Mouse (Mus musculus) thymus, adult 2 months (tissue): ENCODE measurements around the gene Zfp329.

Experiments used
- CTCF ChIP-seq: fragments of 200-500 bp; IDR thresholded peaks from 2 replicates; pipeline ENCODE4 v1.5.1; 2012; ENCODE audit warnings: mild to moderate bottlenecking, control low read depth, low read length, moderate library complexity, borderline replicate concordance; ENCODE audit not compliant: control insufficient read depth, poor library complexity, insufficient read depth; ENCODE audit errors: extremely low read depth
- POLR2A ChIP-seq: fragments of 200-500 bp; IDR thresholded peaks from 2 replicates; pipeline ENCODE4 v1.6.1; 2012; ENCODE audit warnings: mild to moderate bottlenecking, low read length, control low read depth, moderate library complexity; ENCODE audit not compliant: control insufficient read depth, poor library complexity, insufficient read depth; ENCODE audit errors: extremely low read depth

DNA sequence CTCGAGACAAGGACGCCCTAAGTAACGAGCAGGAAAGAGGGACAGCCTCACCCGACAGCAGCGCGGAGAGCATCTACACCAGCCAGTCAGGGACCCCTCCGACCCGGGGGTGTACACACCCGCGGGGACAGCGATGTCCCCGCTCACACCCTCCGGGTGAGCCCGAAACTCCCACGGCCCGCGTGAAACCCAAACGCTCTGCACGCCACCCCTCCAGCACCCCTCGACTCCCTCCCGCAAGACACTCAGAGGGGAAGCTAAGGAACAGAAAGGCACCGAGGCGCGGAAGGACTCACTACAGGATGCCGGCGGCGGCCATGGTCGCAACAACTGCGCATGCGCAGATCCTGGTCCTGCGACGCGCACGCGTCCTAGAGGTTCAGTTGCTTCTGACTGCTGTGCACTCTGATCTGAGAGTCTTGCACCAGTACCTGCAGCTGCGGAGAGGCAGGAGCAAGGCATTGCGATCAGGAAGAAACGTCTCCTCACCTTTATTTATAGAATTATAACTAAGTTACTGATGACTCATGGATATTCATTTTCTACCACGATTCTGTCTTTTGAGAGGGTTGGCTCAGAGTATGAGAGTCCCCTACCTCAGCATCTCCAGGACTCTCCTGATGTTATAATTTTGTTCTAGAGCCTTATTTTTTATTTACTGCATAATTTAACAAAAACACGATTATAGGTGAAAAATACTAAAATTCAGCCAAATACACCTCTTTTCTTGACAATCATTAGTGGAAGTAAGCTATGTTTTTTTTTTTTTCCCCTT, at the start of gene Zfp329:
- TF ChIP-seq CTCF (0 out of 2 replicates have a peak, but pooled peaks have one; percentile 61), POLR2A (peak; percentile 87)
